In genomic region chr7:115140286-115140685, GRCm38 (mm10) we compare ENCODE assay signal across 13 mouse cellular contexts.
DNase-seq lines count a peak whose midpoint lies in the region; ATAC-seq and TF ChIP-seq lines count a peak whose summit lies in the region.
"Had no signal": no experiment of that assay in that cellular context is flagged by ENCODE, and none has a peak within 500 bp of the region (broad histone marks: within the 10 kb centered on the region; RNA-seq: fewer than 3 reads in every experiment).

No protein-coding gene starts in this region.

- intact Hi-C loops in gastrocnemius, postnatal 14 days (cut with DNase I; ENCODE audit: low total_unique reads): no loop called here

- no peak for ATAC-seq in monocyte, adult 5-6 weeks (replicated peaks; ENCODE audit: insufficient number of reproducible peaks, low FRiP score, low TSS enrichment, poor library complexity, severe bottlenecking)
- ATAC-seq: intestine, embryonic 16.5 days; lung, postnatal 0 days; midbrain, embryonic 13.5 days had no signal

- no peak for TF ChIP-seq POLR2A in brain, embryonic 14.5 days (IDR thresholded peaks at IDR 0.05; ENCODE audit: borderline replicate concordance, extremely low read depth, insufficient read depth, insufficient read length, poor library complexity, severe bottlenecking)

- TF ChIP-seq CTCF in brain, embryonic 14.5 days (IDR thresholded peaks at IDR 0.05; ENCODE audit: borderline replicate concordance, extremely low read depth, insufficient read depth, insufficient read length): no peak

- DNase-seq in gastrocnemius, postnatal 14 days: peak; percentile 22
- no peak for DNase-seq in gastrocnemius, postnatal 10 days
- peak; percentile 43 for DNase-seq in kidney, adult 9 months
- DNase-seq in kidney, adult 18-20 months: no peak
- DNase-seq in brain, embryonic 14.5 days (ENCODE audit: low read depth): peak; percentile 29
- DNase-seq in cerebellum, adult 9-10 months: peak; percentile 19
- DNase-seq: embryo, embryonic 11 days; kidney, postnatal 14 days; thymus, postnatal 4 days had no signal

Comparison
In these comparisons a context has a peak if more than half of its experiments do, and no peak if none do; other contexts are left out.
1. DNase-seq: peak in gastrocnemius, postnatal 14 days (single experiment), kidney, adult 9 months (single experiment), brain, embryonic 14.5 days (single experiment) and cerebellum, adult 9-10 months (single experiment); none in gastrocnemius, postnatal 10 days (single experiment) and kidney, adult 18-20 months (single experiment).